Mouse (Mus musculus) embryonic facial prominence, embryonic 15.5 days (tissue): ENCODE results near the gene Ssh1. TPM values are rescaled to one million over a fixed set of nuclear protein-coding genes. Genes with fewer than 3 reads are reported as not detected.

Experiments
- polyA plus RNA-seq: library from polyadenylated mRNA; unstranded; fragments of >200 nt; fragmentation: Nextera tagmentation; extraction: Ambion mirVana; gene quantifications from 2 replicates; pipeline ENCODE4 v1.2.1, GENCODE M21; 2015

Ssh1 gene
- polyA plus RNA-seq, 1 experiment from 2014 or later: 12.8 TPM

Other genes with a start within 250 kb of the Ssh1 start
- gene Sart3, start 221.4 kb downstream of the Ssh1 start, polyA plus RNA-seq: 47.9 and 48.0 TPM in 2 replicates
- 102 and 106 TPM in 2 replicates for gene Iscu, start 221.1 kb downstream of the Ssh1 start, polyA plus RNA-seq
- gene Tmem119, start 193.4 kb downstream of the Ssh1 start, polyA plus RNA-seq: 197 and 220 TPM in 2 replicates
- gene Selplg, start 161.2 kb downstream of the Ssh1 start, polyA plus RNA-seq: 5.3 TPM in 2 replicates
- 99.0 and 101 TPM in 2 replicates for gene Coro1c, start 85.1 kb downstream of the Ssh1 start, polyA plus RNA-seq
- gene Dao, start 9.8 kb upstream of the Ssh1 start, polyA plus RNA-seq: not detected in 2 replicates
- gene Usp30, start 71.6 kb upstream of the Ssh1 start, polyA plus RNA-seq: 12.6 and 12.7 TPM in 2 replicates
- 0.38 and 0.48 TPM in 2 replicates for gene Svop, start 97.7 kb upstream of the Ssh1 start, polyA plus RNA-seq
- gene Alkbh2, start 134.3 kb upstream of the Ssh1 start, polyA plus RNA-seq: 10.7 and 11.1 TPM in 2 replicates
- gene Ung, start 136.5 kb upstream of the Ssh1 start, polyA plus RNA-seq: 37.1 and 38.2 TPM in 2 replicates
- gene Acacb, start 152.6 kb upstream of the Ssh1 start, polyA plus RNA-seq: 2.0 and 2.6 TPM in 2 replicates